Mouse (Mus musculus) E14TG2a.4 (cell line): ENCODE data around the gene Ptges3l.

Experiments
- CTCF ChIP-seq: conservative IDR thresholded peaks from 2 replicates; pipeline ENCODE4 v1.5.1; 2014; ENCODE audit warnings: low read length
- NANOG ChIP-seq: IDR thresholded peaks from 2 replicates; pipeline ENCODE4 v1.6.1; 2014; ENCODE audit warnings: borderline replicate concordance, low read length, mixed read lengths
- POU5F1 ChIP-seq: IDR thresholded peaks from 2 replicates; pipeline ENCODE4 v1.6.1; 2014; ENCODE audit warnings: low read length, borderline replicate concordance

DNA sequence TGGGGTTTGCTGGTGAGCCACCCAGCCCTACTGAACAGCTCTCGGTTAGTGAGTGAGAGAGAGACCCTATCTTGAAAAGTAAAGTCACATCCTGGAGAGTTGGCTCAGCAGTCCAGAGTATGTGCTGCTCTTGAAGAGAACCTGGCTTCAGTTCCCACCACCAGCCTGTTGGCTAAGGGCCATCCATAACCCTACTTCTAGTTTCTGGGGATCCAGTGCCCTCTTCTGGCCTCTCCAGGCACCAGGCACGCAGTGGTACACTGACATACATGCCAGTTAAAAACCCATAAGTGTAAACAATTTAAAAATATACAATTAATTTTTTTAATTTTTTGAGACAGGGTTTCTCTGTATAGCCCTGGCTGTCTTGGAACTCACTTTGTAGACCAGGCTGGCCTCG, 25.3 kb upstream of the Ptges3l start:
- TF ChIP-seq CTCF (peak; percentile 33), NANOG (no peak), POU5F1 (no peak)
